Mouse (Mus musculus): ENCODE measurements around the gene Hadh. TPM values are rescaled to one million over a fixed set of nuclear protein-coding genes. Genes with fewer than 3 reads are reported as not detected.

Gene Hadh
- total and polyA plus RNA-seq, 3 experiments, result 42.3 to 73.4 (median 46.9) TPM

DNA sequence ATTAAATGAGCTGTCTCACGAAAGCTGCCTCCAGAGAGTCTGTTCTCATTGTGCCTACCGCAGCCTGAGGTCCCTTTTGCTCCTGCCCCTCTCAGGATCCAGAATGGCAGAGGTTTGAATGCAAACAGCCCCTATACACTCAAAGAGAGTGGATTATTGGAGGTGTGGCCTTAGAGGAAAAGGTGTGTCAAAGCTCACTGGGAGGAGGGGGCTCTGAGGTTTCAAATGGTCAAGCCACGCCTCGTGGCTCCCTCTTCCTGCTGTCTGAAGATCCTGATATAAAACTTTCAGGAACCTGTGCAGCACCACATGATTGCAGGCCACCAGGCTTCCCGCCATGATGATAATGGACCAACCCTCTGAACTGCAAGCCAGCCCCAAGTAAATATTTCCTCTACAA lies 24.1 kb downstream of the Hadh start:
- TF ChIP-seq ELF1 (IDR thresholded peaks at IDR 0.05; ENCODE audit: low read depth, low read length) (no peak), KAT2A (IDR thresholded peaks at IDR 0.05; ENCODE audit: insufficient replicate concordance, low read length) (no peak), USF1 (IDR thresholded peaks at IDR 0.05; ENCODE audit: low read depth, low read length) (no peak), BHLHE40 (IDR thresholded peaks at IDR 0.05; ENCODE audit: low read depth, low read length) (no peak), E2F4 (IDR thresholded peaks at IDR 0.05; ENCODE audit: insufficient replicate concordance, low read depth, low read length) (no peak), CHD1 (IDR thresholded peaks at IDR 0.05; ENCODE audit: low read depth, low read length) (no peak), NELFE (IDR thresholded peaks at IDR 0.05; ENCODE audit: low read depth, low read length) (no peak), MYC (IDR thresholded peaks at IDR 0.05; ENCODE audit: low read depth, low read length) (no peak), POLR2AphosphoS2 (IDR thresholded peaks at IDR 0.05; ENCODE audit: low read depth, low read length) (no peak), CTCF (conservative IDR thresholded peaks at IDR 0.05 in 1 of 2, IDR thresholded peaks at IDR 0.05 in 1 of 2; ENCODE audit: low read depth in 2 of 2, low read length in 2 of 2) (no peak), ZKSCAN1 (IDR thresholded peaks at IDR 0.05; ENCODE audit: borderline replicate concordance, low read depth, low read length) (no peak), JUND (conservative IDR thresholded peaks at IDR 0.05; ENCODE audit: low read depth, low read length) (no peak), TBP (conservative IDR thresholded peaks at IDR 0.05; ENCODE audit: low read depth, low read length) (no peak), UBTF (IDR thresholded peaks at IDR 0.05; ENCODE audit: low read depth, low read length) (no peak), POLR2A (IDR thresholded peaks at IDR 0.05; ENCODE audit: low read depth, low read length) (no peak), IRF4 (IDR thresholded peaks at IDR 0.05; ENCODE audit: low read depth, low read length) (no peak)
- H3K9ac ChIP-seq (ENCODE audit: insufficient read depth, low read depth), result no peak overlapping the region
- H3K27ac ChIP-seq (ENCODE audit: insufficient read depth, low read depth), result no peak overlapping the region
- dilution Hi-C loops (cut with MboI; ENCODE audit: extremely low pct_ligation_motif_present, extremely low pct_unique_long_range_greater_than_20kb, low sequenced_read_pairs), result no loop called here
- in situ Hi-C loops (cut with MboI; ENCODE audit: low pct_ligation_motif_present, low pct_unique_long_range_greater_than_20kb, low sequenced_read_pairs), result loop anchor here (10.0 kb wide), 1 partner anchor 513 kb away; the partner anchor contains the start of gene Rpl34
- H3K4me3 ChIP-seq (replicated peaks in 1 of 3; ENCODE audit: low read depth in 2 of 3, low read length in 2 of 3, poor library complexity in 1 of 3), result no peak overlapping the region
- H3K79me2 ChIP-seq (replicated peaks; ENCODE audit: control insufficient read depth, extremely low read depth, insufficient read depth, poor library complexity, severe bottlenecking), result no peaks in the 10 kb centered on the region
- H3K4me1 ChIP-seq (ENCODE audit: control insufficient read depth in 1 of 2, insufficient read depth in 2 of 2), result peaks cover 4 to 66% of the 10 kb centered on the region in 2 experiments; a peak in 2 of 4 replicates
- H3K4me2 ChIP-seq (ENCODE audit: insufficient read depth, low read depth, poor library complexity, severe bottlenecking), result no peak overlapping the region
- H3K9me3 ChIP-seq (replicated peaks; ENCODE audit: low read length), result no peaks in the 10 kb centered on the region
- peaks cover 3 to 57% of the 10 kb centered on the region in 2 experiments for H3K36me3 ChIP-seq (replicated peaks in 1 of 2; ENCODE audit: control insufficient read depth in 1 of 2, insufficient read depth in 1 of 2, low read length in 1 of 2)
- no peak for DNase-seq (ENCODE audit: extremely low read depth)
- no peaks in the 10 kb centered on the region for H3K27me3 ChIP-seq (replicated peaks)

DNA sequence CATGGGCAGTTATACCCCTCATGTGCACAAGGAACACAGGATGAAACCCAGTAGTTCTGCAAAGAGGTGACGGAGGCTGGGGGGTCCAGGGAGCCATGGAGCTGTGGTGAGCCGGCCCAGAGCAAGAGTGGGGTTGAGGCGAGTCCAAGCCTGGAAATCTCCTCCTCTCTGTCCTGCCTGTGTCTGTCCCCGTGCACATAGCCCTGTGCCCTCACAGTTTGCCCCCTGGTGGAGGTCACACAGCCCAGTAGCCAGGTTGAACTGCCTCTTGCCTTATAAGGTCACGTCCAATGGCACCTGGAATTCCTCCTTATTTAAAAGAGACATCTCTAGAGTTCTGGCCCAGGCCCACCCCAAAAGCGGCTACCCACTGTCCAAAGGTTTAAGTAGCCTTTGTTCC lies 24.5 kb downstream of the Hadh start:
- DNase-seq (ENCODE audit: extremely low read depth), result no peak
- dilution Hi-C loops (cut with MboI; ENCODE audit: extremely low pct_ligation_motif_present, extremely low pct_unique_long_range_greater_than_20kb, low sequenced_read_pairs) (no loop called here), in situ Hi-C loops (cut with MboI; ENCODE audit: low pct_ligation_motif_present, low pct_unique_long_range_greater_than_20kb, low sequenced_read_pairs) (loop anchor here (10.0 kb wide), 1 partner anchor 513 kb away; the partner anchor contains the start of gene Rpl34)
- H3K4me3 ChIP-seq (replicated peaks in 1 of 3; ENCODE audit: low read depth in 2 of 3, low read length in 2 of 3, poor library complexity in 1 of 3), result no peak overlapping the region
- H3K79me2 ChIP-seq (replicated peaks; ENCODE audit: control insufficient read depth, extremely low read depth, insufficient read depth, poor library complexity, severe bottlenecking), result no peaks in the 10 kb centered on the region
- no peak overlapping the region for H3K27ac ChIP-seq (ENCODE audit: insufficient read depth, low read depth)
- peaks cover 4 to 66% of the 10 kb centered on the region in 2 experiments; a peak in 2 of 4 replicates for H3K4me1 ChIP-seq (ENCODE audit: control insufficient read depth in 1 of 2, insufficient read depth in 2 of 2)
- no peak overlapping the region for H3K9ac ChIP-seq (ENCODE audit: insufficient read depth, low read depth)
- TF ChIP-seq ZKSCAN1 (IDR thresholded peaks at IDR 0.05; ENCODE audit: borderline replicate concordance, low read depth, low read length), result no peak
- peak in 1 of 2 experiments; percentile 25; a peak in 1 of 4 replicates for TF ChIP-seq CTCF (conservative IDR thresholded peaks at IDR 0.05 in 1 of 2, IDR thresholded peaks at IDR 0.05 in 1 of 2; ENCODE audit: low read depth in 2 of 2, low read length in 2 of 2)
- H3K36me3 ChIP-seq (replicated peaks in 1 of 2; ENCODE audit: control insufficient read depth in 1 of 2, insufficient read depth in 1 of 2, low read length in 1 of 2), result peaks cover 3 to 58% of the 10 kb centered on the region in 2 experiments
- no peak overlapping the region for H3K4me2 ChIP-seq (ENCODE audit: insufficient read depth, low read depth, poor library complexity, severe bottlenecking)
- H3K9me3 ChIP-seq (replicated peaks; ENCODE audit: low read length), result no peaks in the 10 kb centered on the region
- no peaks in the 10 kb centered on the region for H3K27me3 ChIP-seq (replicated peaks)

All from CH12.LX (cell line).